Mouse (Mus musculus) lung, adult 2 months (tissue): ENCODE measurements around the gene Hdgfl2.

Source experiments
- CTCF ChIP-seq: fragments of 200-500 bp; IDR thresholded peaks from 2 replicates; pipeline ENCODE4 v1.5.1; 2011; ENCODE audit warnings: mild to moderate bottlenecking, low read length, control low read depth; ENCODE audit not compliant: insufficient read depth
- POLR2A ChIP-seq: fragments of 200-500 bp; IDR thresholded peaks from 2 replicates; pipeline ENCODE4 v1.6.1; 2011; ENCODE audit warnings: low read depth, mild to moderate bottlenecking, control low read depth, low read length, borderline replicate concordance; ENCODE audit errors: extremely low read depth

- TF ChIP-seq POLR2A (no peak), CTCF (peak; percentile 89)
These were observed 53.2 kb downstream of the Hdgfl2 start for GRCm38 (mm10) chr17:56132661-56133060.
